Mouse (Mus musculus): Measurements from ENCODE around the gene Hyal3.

GRCm38 (mm10) chr9:107575579-107576356 is 4.8 kb upstream of the Hyal3 start:
- TF ChIP-seq CTCF (IDR thresholded peaks at IDR 0.05; ENCODE audit: borderline replicate concordance, insufficient read depth, low read depth, low read length) (no peak), POLR2A (IDR thresholded peaks at IDR 0.05; ENCODE audit: borderline replicate concordance, insufficient read depth, low read length) (no peak)
